Mouse (Mus musculus) activated CD4-positive, CD25-positive, alpha-beta regulatory T cell, adult 4 months (primary cell): ENCODE data around the gene Lrrc28. TPM values are rescaled to one million over a fixed set of nuclear protein-coding genes. Genes with fewer than 3 reads are reported as not detected.

Experiments used
- ATAC-seq: one replicate; pipeline ENCODE4 v1.8.0; 2017
- polyA plus RNA-seq, 2 experiments: library from polyadenylated mRNA; unstranded; fragments of 100-300 nt; shearing (Covaris generic); gene quantifications; one replicate each; pipeline ENCODE4 v1.2.1; 2017

The Lrrc28 gene
- polyA plus RNA-seq, 2 experiments from 2014 or later: 18.4 to 20.6 TPM

DNA sequence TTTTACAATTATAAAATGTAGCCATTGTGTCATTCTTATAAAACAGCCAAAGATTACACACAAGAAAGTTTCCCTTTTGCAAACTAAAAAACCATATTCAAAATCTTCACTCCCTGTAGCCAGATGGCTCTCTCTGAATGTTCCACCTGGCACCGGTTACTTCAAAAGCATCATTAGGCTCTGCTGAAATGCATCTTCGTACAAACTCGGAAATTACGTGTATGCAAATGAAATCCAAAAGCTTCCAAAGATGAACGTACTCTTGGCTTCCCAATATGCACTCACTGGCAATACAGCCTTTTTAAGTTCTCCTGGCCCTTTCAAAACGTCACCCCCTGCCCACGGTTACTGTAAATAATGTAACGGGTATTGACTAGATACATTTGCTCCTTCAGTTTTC is 777 bp downstream of the Lrrc28 start:
- no peak for ATAC-seq

DNA sequence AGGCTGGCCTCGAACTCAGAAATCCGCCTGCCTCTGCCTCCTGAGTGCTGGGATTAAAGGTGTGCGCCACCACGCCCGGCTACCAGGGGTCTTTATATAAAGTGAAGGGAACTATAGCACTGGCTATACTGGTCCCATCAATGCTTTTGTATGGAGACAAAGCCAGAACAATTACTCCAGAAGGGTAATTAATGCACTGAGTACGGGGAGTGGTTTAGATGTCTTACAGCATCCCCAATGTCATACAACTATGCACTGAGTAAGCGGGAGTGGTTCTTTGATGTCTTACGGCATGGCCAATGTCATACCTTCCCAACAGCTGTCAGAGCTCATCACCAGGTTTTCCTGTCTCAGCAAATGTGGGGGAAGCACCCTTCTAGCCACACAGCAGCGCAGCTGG is 2.1 kb downstream of the Lrrc28 start:
- no peak for ATAC-seq

DNA sequence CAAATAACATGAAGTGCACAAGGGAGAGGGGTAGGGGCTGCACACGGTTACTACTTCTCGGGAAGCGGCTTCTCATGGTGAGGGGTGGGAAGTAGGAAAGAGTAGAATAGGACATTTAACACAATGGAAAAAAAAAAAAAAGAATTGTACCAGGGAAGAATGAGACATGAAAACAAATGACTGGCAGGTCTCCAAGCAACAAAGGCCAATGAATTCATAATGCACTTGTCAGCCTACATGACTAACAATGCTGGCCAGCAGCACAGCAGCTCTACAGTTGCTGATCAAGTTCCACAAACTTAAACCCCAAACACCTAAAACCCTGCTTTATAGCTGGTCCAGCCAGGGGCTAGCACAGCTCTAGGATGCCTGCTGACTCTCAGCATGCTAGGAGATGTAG is 6.1 kb downstream of the Lrrc28 start:
- ATAC-seq: no peak

DNA sequence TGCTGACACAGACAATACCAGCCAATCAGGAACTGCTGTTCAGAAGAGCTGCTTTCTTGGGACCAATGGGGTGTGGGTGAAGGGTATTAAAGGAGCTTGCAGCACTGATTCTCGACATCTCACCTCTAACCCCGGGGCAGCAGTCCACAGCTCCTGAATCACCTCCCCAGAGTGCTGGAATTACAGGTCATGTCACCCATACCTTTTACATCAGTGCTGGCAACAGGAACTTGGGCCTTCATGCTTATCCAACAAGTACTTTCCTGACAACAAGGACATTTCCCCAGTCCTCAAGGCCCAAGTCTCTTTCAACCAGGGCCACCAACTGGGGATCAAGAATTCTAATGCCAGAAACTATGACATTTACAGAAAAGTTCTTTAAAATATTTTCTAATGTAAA is 8.9 kb downstream of the Lrrc28 start:
- no peak for ATAC-seq

DNA sequence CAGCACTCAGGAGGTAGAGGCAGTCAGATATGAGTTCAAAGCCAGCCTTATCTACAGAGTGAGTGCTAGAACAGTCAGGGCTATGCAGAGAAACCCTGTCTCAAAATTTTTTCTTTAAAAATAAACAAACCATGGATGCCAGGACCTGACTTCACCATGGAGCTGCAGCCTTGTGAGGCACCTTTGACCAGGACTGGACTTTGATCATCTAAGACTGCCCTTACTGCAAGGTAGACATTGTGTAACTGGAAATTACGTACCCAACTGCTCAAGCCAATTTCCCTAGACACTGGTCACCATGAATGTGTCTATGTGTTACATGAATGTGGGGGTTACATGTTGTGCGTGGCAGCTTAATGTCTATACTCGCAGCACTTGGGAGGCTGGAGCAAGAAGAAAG is 10.9 kb downstream of the Lrrc28 start:
- ATAC-seq: no peak

DNA sequence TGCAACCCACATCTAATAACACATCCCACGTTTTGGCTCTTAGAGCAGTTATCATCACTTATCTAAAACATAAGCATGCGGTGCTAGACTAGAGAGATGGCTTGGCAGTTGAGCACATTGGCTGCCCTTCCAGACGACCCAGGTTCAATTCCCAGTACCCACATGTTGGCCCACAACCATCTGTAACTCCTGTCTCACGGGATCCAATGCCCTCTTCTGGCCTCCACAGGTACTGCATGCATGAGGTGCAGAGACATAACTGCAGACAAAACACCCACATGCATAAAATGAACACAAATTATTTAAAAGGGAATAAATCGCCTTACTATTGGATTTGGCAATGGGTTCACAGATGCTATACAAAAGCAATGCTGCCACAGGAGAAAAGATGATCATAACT is 12.7 kb downstream of the Lrrc28 start:
- no peak for ATAC-seq

DNA sequence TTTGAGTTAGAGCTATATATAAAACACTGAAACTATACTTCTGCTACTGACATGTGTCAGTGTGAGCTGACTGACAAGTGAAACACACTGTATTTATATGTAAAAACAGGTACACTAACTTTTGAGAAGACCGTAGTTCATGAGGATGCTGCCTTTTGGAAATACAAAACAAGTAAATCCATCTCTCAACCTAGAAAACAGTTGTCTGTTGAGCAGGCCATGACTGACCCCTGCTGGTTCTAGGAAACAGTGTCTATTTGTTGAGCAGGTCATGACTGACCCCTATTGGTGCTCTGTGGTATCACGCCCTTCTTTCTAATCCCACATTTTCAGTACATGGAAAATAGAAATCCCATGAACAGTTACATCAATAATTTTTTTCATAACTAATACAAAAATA is 14.3 kb downstream of the Lrrc28 start:
- peak; percentile 95 for ATAC-seq

DNA sequence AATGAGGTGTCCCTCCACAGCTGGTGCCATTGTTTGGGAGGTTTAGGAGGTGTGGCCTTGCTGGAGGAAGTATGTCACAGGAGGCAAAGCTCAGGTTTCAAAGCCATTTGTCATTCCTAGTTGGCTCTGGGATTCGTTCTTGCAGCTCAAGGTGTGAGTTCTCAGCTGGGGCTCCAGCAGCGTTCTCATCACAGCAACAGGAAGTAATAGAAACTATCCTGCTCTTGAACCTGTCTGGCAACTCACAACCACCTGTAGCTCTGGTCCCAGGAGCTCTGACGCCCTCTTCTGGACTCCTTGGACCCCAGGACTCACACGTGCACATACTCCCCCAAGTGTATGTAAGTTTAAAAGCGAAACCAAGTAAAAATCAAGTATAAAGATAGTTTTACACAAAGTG is 15.4 kb downstream of the Lrrc28 start:
- ATAC-seq: no peak

DNA sequence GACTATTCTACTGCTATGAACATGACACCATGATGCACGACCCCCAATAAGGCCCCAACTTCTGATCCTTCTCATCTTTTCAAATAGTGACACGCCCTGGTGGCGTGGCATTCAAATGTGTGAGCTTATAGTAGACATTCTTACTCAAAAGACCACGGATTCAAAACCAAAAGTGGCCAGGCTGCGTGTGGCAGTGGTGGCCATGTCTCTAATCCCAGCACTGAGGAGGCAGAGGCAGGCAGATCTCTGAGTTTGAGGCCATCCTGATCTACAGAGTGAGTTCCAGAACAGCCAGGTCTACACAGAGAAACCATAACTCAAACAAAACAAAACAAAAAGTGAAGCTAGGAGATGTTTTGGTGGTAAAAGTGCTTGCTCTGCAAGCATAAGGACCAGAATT is 18.4 kb downstream of the Lrrc28 start:
- ATAC-seq: no peak

DNA sequence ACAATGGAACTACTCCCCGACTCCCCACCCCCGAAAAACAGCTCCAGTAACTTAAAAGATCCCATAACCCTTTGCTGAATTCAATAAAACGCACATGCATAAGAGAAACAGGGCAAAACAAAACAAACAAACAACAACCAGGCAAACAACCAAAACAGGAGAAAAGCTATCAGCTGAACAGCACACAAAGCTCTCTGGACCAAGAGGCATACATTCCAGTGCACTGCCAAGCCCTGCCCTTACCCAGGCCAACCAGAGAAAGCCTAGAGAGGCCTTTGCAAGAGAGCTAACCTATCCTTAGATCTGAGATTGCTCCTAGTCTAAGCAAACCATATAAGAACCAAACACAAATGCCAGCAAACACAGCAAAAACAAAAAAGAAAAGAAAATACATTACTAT is 22.9 kb downstream of the Lrrc28 start:
- ATAC-seq: no peak

DNA sequence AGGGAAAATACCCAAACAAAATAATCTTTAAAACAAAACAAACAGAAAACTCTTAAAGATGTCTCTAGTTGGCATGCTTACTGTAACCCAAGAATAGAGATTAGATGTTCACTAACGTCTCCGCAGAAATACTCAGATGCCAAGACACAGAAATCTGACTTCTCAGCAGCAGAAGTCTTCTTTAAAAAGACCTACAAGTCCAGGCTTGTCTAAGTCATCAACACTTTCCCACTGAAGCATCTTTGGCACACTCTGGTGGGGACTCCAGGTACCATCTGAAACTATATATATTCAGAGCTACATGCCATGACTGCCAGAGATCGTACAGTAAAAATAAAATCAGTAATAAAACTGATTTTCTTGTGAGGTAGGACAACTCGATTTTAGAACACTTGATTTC is 25.2 kb downstream of the Lrrc28 start:
- no peak for ATAC-seq

DNA sequence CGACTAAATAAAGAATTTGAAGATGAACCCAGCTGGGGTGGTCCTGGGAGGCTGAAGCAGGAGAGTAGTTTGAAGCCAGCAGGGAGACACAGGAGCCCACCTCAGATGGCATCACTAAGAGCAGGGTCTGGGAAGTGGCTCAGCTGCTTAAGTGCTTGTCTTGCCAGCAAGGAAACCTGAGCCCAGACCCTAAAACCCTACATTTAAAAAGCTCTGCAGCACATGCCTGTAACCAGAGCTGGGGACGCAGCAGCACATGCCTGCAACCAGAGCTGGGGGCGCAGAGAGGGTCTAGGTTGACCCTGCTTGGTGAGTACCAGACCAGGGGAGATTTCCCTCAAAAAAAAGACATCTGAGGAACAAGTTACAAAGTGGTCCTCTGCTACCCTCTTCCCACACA is 26.8 kb downstream of the Lrrc28 start:
- ATAC-seq: no peak

DNA sequence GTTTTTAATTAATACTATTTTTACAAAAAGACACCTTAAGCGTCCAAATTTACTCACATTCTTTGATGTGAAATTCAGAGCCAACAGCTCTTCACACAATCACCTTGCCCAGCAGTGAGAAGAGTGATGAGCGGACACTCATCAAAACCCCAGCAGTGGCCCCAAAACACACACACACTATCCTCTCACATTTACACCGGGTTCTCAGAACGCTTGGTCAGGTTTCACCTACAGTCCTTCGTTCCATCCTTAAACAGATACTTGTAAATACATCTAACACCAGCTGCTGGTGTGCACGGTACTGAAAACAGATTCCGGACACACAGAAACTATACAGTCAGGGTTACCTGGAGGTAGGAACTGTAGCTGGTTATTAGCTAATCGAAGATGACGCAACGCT is 27.4 kb downstream of the Lrrc28 start:
- no peak for ATAC-seq

DNA sequence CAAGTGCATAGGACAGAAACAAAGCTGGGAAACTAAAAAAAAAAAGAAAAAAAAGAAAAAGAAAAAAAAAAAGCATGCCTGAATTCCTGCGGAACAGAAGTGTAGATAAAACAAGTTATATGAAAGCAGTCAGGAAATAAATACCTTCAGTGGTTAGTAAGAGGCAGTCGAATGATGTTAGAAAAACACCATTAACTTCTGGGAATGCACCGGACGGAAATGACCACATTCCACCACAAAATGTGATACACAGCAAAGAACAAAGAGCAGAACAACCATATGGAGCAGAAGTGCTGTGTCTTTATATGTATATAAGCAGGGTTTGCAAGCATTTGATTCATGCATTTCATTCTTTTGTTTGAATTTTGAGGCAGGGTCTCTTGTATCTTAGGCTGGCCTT is 28.2 kb downstream of the Lrrc28 start:
- no peak for ATAC-seq

DNA sequence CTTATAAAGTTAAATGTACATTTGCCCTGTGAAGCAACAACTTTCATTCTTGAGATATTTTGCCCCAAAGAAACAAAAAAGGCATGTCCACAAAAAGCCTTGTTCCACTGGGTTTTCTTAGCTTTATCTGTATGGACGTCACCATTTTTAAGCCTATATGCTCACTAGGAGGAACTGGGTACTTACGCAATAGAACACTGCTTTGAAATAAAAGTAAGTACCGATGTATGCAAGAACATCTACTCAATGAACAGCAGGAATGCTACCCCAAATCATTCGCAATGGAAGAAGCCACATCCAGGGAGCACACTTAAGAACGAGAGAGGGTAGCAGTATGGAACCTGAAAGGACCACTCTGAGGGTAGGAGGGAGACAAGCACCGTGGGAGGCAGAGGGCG is 30.6 kb downstream of the Lrrc28 start:
- ATAC-seq: no peak

DNA sequence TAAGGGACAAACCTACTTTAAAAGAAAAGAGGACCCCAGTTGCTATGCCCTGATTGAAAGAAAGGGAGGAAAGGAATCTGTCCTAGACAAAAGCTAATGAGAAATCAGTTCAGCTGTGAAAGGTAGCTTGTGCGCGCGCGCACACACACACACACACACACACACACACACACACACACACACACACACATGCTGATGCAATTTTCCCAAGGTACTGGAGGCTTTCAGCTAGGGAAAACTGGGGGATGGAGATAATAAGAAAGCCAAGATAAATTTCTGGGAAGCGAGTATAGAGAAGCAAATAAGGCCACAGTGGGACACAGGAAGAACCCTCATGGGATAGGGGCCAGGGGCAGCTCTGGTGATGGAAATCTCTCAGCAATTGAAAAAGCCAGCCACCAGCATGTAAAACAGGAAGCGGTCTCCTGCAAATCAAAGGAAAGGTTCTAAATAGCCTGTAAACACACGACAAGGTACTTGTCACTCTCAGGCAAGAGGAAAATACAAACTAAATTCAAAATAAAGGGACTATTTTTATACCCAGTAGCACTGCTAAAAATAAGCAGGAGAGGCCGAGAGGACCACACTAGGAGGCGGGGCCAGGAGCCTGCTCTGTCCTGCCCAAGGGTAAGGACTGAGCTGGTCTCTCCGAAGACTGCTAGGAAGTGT is 31.1 kb downstream of the Lrrc28 start:
- no peak for ATAC-seq

DNA sequence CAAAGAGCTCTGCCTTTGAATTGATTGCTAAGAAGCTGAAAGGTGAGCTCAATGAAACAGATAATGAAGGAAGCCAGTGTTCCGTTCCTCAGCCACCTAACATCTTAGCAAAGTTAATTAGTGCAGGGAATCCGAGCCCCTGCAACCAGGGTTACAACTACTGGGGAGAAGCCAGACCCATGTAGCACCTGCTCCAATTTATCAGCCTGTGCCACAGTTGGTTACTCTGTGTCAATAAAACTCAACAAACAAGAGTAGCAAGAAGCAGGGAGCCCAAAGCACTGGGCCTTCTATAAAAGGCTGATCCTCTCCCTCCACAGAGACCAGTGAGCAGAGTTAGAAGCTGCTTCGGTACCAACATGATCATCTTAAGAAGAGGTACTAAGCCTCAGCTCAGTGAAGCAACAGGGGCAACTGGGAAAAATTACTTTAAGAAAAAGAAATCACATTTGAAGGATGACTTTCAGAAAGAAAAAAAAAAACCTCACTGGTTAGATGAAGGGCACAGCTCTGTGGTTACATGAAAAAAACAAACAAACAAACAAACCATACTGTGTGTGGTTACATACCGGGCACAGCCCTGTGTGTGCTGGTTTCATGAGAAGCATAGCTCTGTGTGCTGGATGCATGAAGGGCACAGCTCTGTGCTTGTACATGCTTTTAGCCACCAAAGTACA is 36.6 kb downstream of the Lrrc28 start:
- ATAC-seq: no peak

DNA sequence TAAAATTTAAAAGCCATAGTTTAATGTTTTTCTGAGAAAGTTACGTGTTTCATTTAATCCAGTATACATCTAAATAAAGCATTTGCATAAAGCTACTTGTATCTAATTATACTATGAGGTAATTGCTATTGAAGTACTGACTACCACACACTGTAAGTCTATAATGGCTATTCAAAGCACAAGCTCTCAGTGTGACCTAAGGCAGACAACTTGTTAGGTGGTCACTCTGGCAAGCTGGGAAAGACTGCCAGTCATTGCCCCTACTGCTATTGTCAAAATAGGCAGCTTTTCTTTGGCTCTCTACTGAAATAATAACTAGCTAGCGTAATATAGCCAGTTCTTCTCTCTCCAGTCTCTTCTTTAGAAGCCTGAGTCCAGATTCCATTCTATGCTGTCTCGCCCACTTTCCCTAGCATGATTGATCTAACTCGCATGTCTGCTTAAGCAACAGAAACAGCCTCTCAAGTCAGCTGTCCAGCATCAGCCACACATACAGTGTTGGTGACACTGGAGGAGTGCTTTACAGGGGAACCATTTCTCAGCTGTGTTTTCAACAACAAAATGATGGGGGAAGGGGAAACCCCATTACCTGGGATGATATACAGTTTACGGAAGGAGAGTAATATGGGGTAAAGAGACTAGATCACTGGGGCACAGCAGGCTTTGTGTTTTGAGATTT is 37.3 kb downstream of the Lrrc28 start:
- no peak for ATAC-seq

DNA sequence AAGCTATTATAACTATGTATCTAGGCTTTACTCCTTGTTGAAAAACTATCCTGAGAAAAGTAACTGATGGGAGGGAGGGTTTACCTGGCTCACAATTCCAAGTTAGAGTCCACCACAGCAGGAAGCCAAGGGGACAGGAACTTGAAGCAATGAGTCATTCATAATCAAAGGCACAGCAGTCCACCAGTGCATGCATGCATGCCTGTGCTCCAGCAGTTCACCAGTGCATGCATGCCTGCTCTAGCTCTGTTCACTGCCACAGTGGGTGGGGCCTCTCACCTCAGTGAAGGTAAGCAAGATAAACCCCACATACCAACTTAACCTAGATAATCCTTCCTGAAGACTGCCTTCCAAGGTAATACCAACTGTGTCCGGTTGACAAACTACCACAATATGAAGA is 38.8 kb downstream of the Lrrc28 start:
- no peak for ATAC-seq

DNA sequence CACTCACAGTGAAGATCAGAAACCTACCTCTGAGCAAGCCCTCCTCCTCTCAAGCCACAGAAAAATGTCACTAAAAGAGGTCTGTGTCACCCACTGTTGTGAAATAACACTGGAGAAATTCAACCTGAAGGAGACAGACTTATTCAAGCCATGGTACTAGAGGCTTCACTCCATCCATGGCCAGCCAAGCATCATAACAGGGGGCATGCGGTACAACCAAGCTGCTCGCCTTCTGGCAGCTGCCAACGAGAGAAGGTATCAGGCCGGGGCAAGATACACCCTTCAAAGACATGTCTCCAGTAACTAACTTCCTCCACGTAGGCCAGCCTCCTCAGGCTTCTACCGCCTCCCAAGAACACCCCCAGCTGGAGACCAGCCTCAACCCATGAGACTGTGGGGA is 40.0 kb downstream of the Lrrc28 start:
- ATAC-seq: no peak

DNA sequence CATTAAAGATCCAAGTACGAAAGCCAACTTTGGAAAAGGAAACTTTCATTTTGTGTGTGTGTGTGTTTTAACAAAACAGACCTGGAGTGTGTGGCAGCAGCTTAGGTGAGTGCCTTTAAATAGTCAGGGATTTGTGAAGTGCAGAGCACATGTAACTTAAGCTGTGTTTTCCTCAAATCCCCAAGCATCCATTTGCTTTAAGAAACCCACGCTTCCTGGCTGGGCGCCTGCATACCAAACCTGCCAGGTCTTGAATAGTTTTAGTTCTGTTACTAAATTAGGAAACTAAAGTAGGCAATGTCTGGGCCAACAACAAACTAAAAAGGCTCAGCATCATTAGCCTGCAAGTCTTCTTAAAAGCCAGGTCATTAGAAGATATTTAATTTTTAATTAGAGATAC is 47.0 kb downstream of the Lrrc28 start:
- no peak for ATAC-seq

DNA sequence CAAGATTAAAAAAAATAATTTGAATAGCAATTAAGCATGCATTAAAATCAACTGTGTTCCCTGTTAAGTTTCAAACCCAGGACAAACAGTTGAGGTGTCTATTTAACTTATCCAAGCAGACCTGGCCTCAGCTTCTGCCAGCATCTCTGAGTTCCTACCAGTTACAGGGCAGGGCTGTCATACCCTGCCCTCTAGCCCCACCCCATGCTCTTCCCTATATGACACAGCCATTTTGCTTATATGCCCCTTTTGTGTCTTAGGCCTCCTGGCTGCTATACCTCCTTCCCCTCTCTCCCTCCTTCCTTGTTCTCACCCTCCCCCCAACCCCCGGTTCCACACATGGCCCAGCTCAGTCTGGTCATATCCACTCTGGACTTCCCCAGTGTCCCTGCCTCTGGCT is 48.1 kb downstream of the Lrrc28 start:
- ATAC-seq: no peak

DNA sequence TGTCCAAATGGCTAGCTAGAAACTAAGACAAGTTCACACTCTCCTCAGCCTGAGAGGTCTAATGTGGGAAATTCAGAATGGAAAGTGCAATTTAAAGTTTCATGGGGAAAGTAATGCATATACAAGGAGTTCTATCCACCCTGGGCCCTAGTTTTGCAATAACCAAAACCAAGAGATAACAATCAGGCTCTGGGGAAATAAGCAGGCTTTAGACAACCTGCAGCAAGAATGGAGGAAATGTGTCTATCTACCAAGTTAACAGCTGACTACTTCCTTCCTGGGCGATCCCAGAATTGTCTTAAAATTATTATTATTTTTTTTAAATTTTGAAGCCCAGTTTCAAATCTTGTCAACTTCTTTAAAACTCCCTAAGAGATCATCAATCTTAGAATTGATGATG is 48.7 kb downstream of the Lrrc28 start:
- no peak for ATAC-seq

DNA sequence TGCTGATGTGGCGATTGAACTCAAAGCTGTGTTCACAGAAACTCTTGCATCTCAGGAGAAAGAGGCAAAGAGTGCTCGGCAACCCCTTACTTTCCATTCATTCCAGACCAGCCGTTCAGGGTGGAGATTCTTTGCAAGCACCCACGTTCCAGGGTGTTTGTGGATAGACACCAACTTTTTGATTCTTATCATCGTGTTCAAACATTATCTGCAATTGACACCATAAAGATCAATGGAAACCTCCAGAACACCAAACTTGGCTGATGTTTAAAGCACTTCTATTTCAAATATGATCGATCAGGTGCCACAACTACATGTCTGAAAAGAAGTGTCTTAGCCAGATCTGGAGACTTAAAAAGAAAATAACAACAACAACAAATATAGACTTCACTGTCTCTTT is 51.2 kb downstream of the Lrrc28 start:
- ATAC-seq: no peak
